Mouse (Mus musculus): ENCODE measurements around the gene Thoc6.
A peak's percentile ranks its signal among the peaks of the same experiment; 100 is the strongest.

Thoc6 gene

GRCm38 (mm10) chr17:23630195-23631020, 43.3 kb downstream of the Thoc6 start:
- peak; percentile 89 for DNase-seq (ENCODE audit: low read depth, low spot score)

- DNase-seq (ENCODE audit: low read depth, low spot score), result peak; percentile 72
Observed at GRCm38 (mm10) chr17:23627813-23628212, 45.9 kb downstream of the Thoc6 start.

GRCm38 (mm10) chr17:23620351-23620750, 53.3 kb downstream of the Thoc6 start:
- no peak for DNase-seq (ENCODE audit: low read depth, low spot score)

Measured in ES-CJ7 (cell line).